Mouse (Mus musculus) thymus, postnatal 36 days (tissue): ENCODE measurements around the gene Atp8a2.
"Not testable (repeated sequence)": the region's sequence is repeated elsewhere in the genome, so short reads cannot be mapped to it uniquely, and the experiment has no call there.

Source experiments
- DNase-seq, 2 experiments: peaks; one replicate each; pipeline ENCODE4 v3.0.0; 2022; ENCODE audit warnings: mixed read lengths in 2 of 2

The Atp8a2 gene

DNA sequence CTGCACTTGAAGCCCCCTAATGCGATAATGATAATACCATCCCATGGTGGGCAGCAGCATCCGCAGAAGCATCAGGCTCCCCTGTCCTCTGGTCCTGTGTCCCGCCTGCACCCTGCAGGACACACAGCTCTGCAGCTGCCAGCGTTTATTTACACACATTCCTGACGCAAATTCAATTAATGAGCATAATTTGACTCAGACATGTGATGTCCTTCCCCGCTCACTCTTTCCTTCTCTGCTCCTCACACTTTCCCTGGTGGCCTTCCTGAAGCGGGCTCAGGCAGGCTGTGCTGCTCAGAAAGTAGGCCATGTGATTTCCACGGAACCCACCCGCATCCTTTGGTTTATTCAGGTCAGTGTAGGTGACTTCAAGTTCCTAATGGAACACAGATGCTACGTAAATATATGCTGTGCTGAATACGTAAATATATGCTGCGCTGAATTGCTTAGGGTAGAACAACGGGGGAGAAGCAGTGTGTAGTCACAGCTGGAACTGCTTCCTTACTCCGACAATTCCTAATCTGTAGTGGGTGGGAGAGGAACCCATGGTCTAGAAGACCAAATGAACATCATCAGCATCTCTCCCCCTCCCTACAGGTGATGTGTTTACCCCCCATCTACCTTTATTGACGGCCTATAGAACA, 437.7 kb downstream of the Atp8a2 start:
- no peak for DNase-seq

DNA sequence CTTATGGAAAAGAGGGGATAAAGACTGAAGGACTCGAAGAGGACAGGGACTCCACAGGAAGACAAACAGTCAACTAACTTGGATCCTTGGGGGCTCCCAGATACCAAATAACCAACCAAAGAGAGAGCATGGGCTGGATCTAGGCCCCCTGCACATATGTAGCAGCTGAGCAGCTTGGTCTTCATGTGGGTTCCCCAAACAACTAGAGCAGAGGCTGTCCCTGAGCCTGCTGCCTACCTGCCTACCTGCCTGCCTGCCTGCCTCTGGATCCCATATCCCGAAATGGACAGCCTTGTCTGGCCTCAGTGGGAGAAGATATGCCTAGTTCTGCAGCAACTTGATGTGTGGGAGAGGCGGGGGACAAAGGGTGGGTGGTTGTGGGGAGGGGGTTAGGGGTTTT, 444.6 kb downstream of the Atp8a2 start:
- no peak for DNase-seq

DNA sequence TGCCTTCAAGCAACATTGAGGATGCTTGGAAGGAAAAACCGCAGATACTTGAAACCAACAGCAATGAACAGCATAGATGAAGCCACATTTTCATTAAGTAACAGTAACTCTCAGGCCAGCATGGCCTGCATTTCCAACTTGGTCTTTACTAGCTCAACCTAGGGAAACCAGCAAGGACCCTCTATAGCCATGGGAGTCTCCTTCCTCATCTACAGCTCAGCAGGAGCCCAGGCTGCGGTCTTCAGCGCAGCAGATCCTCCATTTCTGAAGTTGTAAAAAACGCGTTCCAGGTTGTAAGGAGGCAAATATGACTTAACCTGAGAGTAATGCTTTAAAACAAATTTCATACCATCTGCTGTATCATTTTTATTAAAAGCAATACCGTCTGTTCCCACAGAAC, 447.0 kb downstream of the Atp8a2 start:
- DNase-seq, result no peak

DNA sequence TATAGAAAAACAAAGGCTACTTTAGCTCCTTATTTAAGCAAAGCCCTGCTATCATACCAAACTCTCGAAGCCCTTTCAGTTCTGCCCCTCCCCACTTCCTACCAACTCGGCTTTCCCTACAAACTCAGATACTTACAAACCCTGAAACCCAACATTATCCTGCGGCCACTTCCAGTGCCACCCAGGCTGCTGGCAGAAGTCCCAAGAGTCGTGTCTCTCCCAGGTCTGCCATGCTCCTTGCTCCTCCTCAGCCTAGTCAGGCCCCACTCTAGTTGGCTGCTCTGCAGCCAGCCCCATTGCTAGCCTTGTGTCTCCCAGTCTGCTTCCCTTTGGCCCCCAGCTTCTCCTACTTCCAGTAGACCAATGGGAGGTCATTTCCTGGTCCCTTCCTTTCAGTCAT, 451.3 kb downstream of the Atp8a2 start:
- no peak for DNase-seq

DNA sequence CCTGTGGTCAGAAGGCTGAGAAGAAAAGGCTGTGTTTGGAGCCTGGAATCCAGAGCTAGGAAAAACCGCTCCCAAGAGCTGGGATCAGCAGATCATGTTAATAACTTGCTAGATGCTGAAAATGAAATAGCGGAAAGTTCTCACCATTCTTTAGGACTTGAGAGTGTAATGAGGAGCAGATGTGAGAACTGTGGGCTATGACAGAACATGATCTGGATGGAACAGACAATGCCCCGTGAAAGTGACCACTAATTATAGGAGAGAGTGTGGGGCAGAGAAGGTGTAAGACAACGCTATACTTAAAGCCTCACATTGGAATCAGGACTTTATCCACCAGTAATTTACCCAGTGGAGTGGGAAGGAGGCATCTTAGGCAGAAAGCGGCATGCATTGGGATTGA, 455.2 kb downstream of the Atp8a2 start:
- no peak for DNase-seq

DNA sequence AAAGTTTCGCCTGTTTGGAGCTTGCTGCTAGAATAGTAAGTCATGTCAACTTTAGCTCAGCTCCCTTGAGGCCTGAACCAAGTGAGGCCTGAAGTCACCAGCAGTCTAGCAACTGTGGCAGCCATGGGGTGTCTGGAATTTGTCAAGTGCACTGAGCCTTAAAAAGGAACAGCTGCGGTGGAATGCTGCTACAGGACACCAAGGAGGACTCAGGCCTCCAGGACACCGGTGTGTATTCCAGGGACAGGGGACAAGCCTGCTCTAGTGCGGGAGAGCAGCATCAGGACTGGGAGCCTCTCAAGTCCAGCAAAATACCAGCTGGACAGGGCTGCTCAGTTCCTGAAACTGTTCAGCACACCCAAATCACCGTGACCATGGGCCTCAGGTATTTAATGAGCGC, 457.5 kb downstream of the Atp8a2 start:
- no peak for DNase-seq

DNA sequence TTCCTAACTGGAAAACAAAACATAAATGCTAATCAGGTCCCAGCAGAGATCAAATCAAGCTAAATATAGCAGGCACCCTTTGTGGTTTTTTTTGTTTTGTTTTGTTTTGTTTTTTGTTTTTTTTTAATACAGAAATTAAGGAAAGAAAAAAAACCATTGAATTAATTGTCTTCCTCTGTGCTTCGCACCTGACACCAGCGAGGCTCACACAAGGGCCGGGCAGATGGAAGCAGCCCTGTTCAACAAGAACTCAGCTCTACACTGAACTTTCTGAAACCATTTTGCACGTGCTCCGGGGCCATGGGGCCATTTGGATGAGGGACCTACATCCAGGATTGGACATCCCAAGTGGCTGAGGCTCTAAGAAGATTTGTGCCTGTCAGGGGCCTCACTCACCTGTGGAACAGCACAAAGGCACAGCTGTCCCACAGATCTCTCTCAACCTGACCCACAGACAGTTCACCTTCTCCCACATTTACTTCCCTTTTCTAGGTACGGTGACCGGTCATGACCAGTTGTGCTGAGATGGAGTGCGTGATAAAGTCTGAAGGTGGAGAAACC, 459.2 kb downstream of the Atp8a2 start:
- no peak for DNase-seq

DNA sequence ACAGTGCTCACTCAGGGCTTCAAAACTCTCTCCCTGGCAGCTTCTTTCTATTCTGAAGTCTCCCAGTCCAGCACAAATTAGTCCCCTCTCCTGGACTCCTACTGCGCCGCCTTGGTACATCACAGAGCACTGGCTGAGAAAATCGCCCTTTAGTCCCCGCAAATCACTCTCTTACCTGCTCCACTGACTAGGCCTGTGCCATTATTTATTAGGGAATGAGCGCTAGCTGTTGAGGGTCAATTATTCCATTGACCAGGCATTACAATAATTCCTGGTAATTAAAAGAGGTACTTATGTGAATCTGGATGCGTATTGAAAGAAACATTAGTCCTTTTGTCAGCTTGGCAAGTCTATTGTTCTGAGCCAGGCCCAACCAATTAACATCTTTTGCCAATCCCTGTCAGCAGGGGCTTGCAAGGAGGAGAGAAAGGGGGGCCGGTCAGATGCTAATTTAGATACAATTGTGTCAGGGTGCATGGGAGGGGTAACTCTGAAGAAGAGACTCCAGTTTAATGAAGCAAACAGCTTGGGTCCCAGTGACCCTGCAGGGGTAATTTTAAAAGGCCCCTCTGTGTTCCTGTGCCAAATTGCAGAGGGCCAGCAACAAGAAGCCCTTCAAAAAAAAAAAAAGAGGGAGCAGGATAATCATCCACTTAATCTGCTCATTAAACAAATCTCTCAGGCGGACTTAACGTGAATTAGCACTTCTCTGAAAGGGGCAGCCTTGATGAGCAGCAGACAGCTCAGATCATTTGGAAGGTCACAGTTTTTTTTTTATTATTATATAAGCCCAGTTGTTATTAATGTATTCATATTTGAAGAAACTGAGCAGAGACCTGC, 459.9 kb downstream of the Atp8a2 start:
- DNase-seq, result no peak

DNA sequence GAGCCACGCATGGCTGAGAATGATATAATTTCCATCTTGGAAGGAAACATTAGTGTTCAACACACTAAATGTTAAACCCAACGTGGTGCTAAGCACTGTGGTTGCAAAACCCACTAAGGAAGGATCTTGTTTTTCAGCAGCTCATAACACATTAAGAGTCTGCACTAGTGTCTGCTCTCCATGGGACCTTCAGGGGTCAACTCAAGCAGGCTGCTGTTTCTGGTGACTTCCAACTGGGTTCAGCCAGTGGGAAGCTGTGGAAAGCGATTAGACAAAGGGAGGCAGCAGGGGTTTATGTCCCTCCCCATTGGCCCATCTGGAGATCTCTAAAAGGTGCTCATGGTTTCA, 467.0 kb downstream of the Atp8a2 start:
- no peak for DNase-seq

DNA sequence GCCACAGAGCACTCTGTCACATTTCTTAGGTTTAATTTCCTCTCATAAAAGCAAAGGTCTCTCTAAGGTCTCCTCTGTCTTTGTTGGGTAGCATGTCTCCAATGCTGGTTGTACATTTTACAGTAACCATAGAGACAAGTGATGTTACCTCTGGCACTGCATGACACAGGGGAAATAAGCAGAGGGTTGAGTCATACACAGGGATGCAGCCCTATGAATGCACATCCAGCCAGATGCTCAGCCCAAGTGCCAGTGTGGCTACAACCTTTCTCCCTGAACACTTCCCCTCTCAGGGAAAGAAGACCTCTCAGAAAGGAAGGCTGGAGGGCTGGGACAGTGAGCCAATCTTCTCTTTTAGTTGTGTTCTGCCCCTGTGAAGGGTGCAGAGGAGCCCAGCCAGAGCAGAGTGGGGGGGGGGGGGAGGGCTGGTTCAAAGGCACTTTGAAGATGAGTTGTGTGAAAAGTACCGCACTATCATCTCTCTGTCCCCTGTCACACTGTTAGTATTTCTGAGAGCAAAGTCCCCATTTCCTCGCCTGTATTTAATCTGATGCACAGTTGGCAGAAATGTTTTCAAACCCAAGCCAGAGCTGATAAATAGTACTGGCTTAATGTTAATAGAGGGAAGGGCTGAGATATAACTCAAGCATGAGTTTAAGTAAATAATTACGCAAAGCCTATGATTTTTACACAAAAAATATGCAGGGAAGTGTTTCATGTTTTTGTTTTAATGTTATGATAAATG, 467.5 kb downstream of the Atp8a2 start:
- DNase-seq, result no peak

DNA sequence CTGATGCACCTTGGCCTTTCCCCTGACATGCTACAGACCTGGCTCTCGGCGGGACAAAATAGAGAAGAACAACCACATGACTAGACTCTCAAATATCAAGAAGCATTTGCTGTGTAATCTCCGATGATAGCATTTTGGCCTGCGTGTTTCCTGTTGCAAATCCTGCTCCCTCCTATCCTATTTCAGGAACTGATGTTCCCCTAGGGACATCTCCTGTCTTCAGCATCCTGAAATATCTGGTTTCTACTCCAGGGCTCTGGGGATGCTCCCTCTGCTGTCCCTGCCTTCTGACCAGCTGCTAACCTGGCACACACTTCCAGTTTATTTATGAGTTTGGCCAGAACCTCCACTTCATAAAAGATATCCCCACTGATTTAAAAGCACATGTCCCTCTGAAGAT, 470.0 kb downstream of the Atp8a2 start:
- DNase-seq, result no peak

DNA sequence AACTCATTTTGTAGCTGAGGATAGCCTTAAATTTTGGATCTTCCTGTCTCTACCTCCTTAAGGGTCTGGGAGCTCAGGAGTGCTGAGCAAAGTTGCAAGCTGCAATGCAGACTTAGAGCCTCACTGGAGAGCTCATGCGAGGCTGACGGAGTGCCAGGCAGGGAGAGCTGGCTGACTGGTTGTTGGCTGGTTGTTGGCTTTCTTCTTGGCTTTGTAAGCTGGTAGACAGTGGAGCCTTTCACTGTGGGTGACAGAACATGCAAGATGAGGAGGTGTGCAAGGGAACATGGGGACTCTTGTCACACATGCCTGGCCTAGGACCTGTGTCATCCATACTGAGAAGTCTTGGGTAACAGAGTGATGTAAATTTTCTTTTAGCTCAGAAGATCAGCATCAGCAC, 473.8 kb downstream of the Atp8a2 start:
- DNase-seq, result no peak

DNA sequence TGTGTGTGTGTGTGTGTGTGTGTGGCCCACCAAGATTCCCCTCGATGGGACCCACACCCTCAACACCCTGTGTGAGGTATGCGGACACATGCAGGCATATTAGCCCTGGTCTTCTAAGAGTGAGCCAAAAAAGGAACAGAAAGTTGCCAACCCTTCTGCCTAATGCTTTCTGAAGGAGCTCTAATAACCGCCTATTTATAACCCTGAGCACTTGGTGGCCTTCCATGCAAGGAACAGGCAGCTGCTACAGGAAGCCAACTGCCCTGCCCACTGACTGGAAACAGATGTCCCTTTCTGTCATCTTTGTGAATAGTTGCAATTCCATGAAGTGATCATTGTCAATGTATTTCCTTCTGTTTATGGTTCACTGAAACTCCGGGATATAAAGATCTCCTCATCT, 475.0 kb downstream of the Atp8a2 start:
- DNase-seq, result no peak

DNA sequence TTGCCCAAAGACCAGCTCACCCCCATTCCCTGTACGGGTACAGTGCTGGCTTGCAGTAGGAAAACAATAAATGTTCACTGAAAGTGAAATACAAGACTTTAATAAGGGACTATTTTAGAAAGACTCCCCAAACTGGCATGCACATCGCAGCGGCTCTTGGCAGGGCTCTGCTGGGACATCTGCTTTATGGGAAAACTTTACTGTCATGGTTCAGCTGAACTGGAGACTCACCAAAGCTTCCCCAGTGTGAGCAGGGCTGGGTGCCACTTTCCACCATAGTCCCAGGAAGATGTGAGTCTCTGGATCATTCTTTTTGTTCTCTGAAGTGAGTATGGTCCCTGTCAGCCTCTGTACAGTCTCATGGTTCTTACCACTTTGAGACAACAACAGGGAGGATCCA, 475.6 kb downstream of the Atp8a2 start:
- no peak for DNase-seq

DNA sequence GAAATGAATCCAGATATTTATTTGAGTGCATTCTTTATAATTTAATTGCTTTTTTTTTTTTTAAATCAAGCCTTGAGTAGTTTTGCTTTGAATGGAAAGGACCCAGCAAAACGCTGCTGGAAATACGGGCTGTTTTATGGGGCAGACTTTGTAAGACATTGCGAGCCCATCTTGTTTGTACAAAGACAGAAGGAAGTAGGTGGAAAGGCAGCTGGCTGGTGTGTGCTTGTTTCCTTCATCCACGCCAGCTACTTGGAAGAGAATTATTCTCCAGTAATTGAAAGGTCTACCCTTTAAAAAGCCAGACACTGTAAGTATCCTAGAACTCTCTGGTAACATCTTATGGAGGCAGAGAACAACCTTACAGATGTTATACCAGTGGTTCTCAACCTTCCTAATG, 476.6 kb downstream of the Atp8a2 start:
- DNase-seq, result no peak

DNA sequence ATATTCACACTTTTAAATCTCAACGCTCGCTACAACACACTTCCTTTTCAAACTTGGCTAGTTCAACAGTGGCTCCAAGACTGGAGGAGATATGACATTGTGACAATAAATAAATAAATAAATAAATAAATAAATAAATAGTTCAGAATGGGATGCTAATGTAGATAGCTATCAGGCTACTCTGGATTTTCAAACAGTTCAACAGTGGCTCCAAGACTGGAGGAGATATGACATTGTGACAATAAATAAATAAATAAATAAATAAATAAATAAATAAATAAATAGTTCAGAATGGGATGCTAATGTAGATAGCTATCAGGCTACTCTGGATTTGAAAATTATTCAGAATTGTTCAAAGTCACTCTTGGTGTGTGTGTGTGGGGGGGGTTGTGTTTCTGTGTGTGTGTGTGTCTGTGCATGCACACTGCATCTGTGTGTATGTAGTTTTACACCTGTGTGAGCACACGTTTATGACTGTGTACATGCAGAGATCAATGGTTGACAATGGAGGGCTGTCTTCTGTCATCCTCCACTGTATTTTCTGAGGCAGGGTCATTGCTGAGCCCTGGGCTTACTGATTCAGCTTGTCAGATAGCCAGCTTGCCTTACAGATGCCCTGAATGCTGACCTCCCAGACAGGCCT, 480.4 kb downstream of the Atp8a2 start:
- DNase-seq, result not testable (repeated sequence)

DNA sequence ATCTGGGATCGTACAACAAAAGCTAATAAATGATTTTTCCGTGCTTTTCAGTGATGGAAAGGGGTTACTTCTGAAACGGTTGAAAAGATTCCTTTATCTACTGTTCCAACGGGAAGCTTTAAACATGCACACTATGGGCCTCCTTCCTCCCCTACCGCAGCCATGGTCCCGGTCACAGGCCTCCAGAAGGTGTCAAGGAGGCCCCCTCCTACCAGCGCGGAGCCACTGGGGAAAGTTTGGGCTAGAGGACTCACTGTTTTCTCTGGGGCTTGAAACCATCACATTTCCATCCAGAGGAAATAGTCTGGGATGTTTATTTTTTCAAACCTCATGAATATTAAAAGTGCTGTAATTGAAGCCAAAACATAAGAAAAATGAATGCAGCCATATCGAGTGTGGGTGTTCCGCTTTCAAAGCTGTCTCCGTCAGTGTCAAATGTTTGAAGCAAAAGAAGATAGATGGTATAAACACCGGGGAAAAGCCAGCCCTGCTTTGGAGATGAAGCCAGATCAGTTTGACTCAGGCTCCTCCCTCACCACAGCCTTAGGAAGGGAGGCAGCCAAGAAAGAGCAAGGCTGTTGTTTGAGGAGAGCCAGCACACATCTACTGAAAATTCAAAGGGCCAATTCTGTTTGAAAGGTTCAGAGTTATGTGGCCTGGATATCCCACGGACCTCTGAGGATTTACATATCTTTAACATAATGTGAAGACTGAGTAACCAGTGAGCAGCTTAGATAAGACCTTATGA, 481.1 kb downstream of the Atp8a2 start:
- DNase-seq, result no peak

DNA sequence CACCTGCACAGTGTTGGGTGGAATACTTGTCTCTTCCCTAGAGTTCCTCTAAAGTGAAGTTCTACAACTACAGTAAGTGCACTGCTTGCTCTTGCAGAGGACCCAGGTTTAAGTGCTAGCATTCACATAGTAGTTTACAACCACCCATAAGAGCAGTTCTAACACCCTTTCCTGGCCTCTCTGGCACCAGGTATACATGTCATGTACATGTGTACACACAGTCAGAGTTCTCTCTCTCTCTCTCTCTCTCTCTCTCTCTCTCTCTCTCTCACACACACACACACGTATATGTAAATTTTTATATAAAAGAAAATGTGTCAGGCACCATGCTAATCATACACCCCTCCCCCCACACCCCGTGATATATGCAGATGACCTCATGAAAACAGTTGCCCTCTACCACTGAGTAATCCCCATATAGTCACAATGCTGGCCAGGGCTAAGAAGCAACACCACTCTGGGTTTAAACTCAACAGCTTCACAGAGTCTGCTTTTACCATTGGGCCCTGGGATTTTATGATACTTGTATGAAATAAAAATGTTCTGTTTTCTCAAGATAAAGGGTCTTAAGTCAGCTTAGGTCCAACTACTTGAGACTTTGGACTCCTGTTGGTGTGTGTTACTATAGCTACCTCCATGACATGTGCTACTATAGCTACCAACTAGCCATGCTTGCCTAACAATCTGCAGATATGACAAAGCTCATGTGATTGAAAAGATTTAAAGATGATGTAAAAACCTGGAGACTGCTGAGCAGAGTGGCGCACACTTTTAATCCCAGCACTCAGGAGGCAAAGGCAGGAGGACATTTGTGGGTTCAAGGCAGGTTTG, 487.3 kb downstream of the Atp8a2 start:
- no peak for DNase-seq

DNA sequence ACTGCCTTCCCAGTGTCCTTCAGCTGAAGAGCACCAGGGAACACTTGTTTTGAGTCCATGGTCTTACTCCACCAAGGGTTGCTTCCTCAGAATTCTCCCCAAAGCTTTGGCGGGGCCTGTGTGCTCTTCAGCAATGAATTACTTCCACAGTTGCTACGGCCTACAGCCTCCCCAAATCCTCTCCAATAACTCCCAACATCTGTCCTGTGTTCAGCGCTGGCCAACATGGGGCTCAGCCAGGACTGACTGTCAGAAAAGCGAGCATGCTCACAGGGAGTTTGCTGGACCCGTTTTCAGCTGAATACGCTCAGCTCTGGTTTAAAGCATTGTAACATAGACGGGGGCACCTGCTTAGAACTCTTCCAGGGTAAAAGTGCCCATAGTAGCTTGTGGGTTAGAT, 489.0 kb downstream of the Atp8a2 start:
- DNase-seq, result no peak

DNA sequence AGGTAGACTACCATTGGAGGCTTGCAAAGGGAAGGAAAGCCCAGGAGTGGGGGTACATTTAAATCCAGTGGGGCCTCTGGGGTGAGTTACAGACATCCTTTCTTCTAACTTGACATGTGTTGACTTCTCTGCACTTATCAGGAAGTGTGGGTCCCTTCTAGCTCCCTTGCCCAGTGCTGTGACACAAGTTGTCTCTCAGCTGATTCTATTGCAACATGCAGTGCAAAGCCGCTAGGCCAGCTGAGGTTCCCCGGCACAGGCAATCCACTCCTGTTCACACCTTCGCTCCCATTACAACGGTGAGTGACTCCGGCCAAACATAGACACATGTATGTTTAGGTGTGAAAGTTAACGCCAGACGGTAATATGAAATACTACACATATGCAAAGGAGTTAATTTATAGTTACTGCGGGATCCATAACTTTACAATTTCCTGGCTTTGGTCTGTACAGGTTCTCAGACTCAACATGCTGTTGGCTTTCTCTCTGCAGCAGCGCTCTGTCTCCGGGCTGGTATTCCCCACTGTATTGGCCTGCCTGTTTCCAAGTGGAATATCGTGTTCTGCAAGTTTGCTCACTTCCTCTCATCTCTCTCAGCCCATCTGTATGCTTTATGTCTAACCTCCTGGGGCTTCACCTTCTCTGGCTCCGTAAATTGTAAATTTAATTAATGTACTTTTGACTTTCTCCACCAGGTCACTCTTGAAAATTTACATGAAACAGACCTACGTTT, 491.5 kb downstream of the Atp8a2 start:
- no peak for DNase-seq

DNA sequence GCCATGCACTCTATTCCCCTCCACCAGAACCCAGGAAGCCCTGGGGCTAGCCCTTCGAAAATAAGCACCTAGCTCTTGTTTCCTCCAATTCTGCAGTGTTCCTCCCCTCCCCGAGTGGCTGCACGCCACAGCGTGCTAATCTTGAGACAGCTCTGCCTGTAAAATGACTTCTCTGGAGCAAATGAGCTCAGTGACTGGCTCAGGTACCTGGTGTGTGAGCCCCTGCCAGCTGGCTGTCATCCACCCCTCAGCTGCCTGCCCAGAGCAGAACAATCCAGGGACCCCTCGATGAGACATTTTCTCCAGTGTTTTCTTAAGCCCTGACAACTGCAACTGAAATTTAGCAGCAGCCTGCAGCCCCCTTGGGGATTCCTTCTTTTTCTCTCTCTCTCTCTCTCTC, 495.5 kb downstream of the Atp8a2 start:
- DNase-seq, result no peak
